Mouse (Mus musculus): Measurements from ENCODE around the gene Fam241a.

Fam241a gene

GRCm38 (mm10) chr3:127875509-127875908 lies 20.6 kb downstream of the Fam241a start:
- DNase-seq (ENCODE audit: low spot score in 2 of 2), result no peak

- no peak for DNase-seq (ENCODE audit: low spot score in 2 of 2)
Observed at GRCm38 (mm10) chr3:127875059-127875458, 21.1 kb downstream of the Fam241a start.

- DNase-seq (ENCODE audit: low spot score in 2 of 2), result no peak
Observed at GRCm38 (mm10) chr3:127874254-127874883, 21.8 kb downstream of the Fam241a start.

DNA sequence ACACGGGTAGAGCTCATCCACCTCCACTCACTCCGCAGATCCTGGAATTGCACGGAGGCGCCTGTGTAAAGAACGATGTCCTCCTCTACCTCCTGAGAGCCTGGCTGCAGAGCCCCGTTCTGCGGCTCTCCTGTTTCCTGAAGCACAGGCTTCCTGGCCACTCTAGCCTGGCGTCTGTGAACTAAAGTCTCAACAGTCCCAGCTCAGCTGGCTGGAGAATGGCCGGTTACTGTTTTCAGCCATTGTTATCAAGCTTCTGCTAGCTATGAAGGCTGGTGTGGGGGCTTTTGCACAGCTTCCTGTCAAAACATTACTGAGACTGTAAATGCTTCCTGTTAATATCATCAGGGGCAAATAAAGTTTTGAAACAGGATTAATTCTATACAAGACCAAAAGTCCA lies 24.5 kb downstream of the Fam241a start:
- DNase-seq (ENCODE audit: low spot score in 2 of 2), result no peak

- no peak for DNase-seq (ENCODE audit: low spot score in 2 of 2)
Observed at GRCm38 (mm10) chr3:127868880-127869279, 27.2 kb downstream of the Fam241a start.

DNA sequence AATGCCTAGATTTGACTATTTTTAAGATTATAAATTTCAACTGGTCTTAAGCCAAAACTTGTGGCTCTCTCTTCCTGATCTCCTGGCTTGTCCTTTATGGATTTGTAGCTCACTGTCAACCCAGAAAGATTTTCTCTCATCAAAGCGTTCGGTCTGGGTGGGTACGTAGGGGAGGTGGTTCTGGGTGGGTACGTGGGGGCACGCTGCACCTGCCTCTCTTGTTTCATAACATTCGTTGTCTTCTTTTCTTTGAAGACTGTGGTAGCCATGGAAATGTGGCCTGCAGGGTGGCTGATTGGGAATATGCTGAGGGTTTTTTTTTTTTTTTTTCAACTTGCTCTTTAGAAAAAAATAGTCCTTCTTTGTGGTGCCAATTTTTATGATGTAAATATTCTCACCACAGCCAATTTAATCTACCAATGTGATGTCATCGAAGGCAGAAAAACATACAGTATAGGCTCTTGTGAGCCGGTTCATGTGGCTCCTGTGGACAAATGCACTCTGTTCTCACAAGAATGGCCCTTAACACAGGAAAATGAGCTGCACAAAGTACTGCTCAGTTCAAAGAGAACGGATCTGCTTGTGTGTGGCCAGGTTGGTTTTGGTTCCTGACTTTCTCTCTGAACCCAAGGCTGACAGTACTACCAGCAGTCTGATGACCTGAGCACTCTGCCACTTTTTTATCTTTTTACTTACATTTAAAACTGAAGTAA lies 27.9 kb downstream of the Fam241a start:
- no peak for DNase-seq (ENCODE audit: low spot score in 2 of 2)

- no peak for DNase-seq (ENCODE audit: low spot score in 2 of 2)
Observed at GRCm38 (mm10) chr3:127864242-127864641, 31.9 kb downstream of the Fam241a start.

DNA sequence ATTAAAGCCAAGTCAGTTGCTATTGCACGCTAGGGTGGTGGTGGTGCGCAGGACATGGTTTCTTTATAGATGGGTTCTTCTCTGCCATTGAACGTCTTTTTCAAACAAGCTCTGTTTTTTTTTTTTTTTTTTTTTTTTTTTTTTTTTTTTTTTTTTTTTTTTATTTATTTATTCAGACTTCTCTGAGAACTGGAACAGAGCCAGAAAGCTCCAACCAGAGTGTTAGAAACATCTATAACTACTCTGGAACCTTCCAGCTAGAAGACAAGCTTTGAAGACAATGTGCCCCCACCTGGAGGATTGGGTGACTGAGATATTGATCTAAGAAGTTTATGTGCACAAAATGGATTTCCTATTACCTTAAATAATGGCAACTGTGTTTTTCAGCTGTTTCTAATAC lies 32.6 kb downstream of the Fam241a start:
- DNase-seq (ENCODE audit: low spot score in 2 of 2), result no peak

DNA sequence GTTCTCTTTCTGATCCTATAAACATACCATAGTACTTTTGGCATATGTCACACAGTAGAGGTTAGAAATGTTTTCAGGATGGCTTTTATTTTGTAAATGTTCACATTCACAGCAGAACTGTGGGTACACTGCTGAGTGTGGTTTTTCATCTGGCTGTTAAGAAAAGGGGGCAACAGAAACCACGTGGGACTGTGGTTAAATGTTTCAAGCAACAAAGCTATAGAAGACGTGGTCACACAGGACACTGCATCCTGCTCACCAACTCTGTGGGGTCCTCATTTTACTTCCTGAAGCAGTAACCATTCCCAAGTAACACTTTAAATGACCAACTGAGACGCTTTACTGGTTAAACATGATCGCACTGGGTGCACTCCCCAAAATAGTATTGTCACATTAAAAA lies 33.6 kb downstream of the Fam241a start:
- DNase-seq (ENCODE audit: low spot score in 2 of 2), result no peak

GRCm38 (mm10) chr3:127861340-127861739 lies 34.8 kb downstream of the Fam241a start:
- DNase-seq (ENCODE audit: low spot score in 2 of 2), result no peak

DNA sequence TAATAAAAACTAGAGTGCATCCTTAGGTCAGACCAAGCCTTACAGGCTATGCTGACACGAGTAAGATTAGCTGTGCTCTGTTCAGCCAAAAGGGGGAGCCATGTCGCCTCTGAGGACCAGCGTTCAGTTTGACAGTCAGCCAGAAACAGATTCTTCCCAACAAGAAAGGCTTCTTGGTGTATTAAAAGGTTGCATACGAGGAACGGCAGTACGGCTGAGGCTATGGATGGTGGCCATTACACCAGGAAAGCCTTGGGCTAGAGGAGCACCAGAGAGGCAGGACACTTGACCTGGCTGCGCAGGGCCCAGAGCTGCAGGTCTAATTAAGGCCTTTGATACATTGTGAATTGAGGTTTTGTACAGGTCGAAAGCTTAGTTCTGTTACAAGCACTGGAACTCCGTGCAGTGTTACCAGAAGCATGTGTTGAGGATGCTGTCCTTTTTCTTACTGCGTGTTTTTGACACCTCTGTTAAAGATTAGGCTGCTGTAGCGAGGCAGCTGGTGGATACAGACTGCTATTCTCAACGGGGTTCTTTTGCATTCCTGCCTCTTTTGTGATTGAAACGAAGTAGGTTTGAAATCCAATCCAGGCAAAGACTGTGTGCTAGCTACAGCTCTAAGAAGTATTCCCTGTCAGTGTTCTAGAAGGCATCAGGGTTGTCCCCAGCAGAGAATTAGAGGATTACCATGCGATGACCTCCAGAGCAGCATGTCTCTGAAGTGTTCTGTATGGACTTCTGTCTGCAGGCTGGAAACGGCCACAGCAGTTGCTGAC lies 42.5 kb downstream of the Fam241a start:
- DNase-seq (ENCODE audit: low spot score in 2 of 2), result peak; percentile 39 to 46

GRCm38 (mm10) chr3:127852722-127853121 lies 43.4 kb downstream of the Fam241a start:
- no peak for DNase-seq (ENCODE audit: low spot score in 2 of 2)

GRCm38 (mm10) chr3:127850776-127851646 lies 45.1 kb downstream of the Fam241a start:
- no peak for DNase-seq (ENCODE audit: low spot score in 2 of 2)

DNA sequence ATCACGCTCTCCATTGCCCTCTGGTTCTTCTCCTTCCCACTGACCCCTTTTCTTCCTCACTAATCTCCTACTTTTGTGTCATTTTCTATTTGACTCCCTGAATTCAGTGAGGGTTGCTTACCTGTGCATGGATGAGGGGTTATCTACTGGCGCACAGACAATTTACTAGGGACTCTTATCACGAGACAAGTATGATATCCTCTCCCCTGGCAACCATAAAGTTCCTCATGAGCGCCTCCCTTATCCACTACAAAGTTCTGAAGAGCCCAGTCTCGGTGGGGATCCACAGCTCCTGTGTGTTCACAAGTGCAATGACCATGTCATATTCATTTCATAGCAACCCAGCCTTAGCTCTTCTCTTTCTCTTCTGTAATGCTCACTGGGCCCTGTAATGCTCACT lies 46.2 kb downstream of the Fam241a start:
- DNase-seq (ENCODE audit: low spot score in 2 of 2), result no peak

DNA sequence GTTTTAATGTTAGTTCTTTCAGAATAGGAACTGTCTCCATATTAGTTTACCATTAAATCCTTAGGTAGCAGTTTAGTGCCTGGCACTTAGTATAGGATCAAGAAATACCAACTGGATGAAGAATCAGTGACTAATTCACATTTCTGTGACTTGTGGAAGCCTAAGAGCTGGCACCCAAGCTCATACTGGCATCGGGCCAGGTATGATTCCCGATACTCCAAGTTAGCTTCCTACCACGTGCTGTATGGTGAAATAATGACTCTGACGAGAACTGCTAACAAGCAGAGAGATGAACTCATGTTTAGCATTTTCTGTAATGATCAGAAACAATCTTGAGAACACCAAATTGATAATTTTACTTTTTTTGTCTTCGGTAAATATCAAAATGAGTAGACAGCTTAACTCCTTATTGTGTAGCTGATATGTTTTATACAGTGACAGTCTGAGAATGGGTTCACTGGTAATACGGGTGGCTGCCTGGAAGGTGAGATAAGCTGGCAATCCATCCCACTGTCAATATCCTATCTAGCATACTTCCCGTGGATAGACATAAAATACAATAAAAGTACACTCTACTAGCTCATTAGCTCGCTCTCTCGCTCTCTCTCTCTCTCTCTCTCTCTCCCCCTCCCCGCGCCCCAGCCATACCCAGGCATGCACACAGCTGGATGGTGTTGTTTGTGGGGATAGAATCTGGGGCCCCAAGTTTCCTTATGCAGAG lies 47.9 kb downstream of the Fam241a start:
- DNase-seq (ENCODE audit: low spot score in 2 of 2), result no peak

DNA sequence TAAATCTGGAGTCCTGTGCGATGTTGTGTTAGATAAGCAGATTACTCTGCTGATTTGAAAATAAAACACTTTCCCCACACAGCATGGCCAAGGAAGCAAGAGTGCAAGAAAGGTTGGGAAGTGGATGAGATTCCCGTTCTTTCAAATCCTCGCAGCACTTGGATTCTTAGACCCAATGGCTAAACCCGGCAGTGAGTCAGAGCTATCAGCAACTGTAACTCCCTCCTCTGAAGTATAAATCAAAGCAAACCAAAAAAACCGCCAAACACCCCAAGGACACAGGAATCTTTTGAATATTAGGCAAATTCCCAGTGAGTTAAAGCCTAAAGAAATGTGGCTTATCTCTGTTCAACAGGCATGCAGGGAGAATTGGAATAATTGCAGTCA lies 52.2 kb downstream of the Fam241a start:
- no peak for DNase-seq (ENCODE audit: low spot score in 2 of 2)

DNA sequence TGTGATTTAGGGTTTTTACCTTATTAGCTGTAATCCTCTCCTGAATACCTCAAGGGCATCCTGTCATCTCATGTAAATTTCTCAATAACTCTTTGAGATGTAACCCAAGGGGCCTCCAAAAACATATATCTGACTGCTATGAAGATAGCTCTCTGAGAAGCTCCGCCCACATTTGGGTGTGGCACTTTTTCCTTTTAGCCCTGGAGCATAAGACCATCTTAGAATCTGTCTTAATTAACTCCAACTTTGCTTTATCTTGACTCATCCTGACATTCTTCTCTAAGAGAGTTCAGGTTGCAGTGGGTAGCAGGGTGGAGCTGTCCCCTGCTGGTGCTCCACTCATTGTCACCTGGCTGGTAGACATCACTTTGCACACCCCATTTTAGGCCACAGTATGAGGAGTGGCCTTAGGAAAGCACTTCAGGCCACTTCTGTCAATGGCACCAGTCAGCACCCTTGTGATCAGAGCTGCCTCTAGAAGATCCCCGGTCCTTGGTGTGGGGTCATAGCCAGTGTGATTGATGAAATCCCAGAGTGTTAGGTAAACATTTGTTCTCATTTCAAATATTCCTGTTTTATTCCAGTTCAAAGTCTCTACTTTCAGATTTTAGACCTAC lies 52.7 kb downstream of the Fam241a start:
- no peak for DNase-seq (ENCODE audit: low spot score in 2 of 2)

- DNase-seq (ENCODE audit: low spot score in 2 of 2), result no peak
Observed at GRCm38 (mm10) chr3:127841926-127842325, 54.2 kb downstream of the Fam241a start.

DNA sequence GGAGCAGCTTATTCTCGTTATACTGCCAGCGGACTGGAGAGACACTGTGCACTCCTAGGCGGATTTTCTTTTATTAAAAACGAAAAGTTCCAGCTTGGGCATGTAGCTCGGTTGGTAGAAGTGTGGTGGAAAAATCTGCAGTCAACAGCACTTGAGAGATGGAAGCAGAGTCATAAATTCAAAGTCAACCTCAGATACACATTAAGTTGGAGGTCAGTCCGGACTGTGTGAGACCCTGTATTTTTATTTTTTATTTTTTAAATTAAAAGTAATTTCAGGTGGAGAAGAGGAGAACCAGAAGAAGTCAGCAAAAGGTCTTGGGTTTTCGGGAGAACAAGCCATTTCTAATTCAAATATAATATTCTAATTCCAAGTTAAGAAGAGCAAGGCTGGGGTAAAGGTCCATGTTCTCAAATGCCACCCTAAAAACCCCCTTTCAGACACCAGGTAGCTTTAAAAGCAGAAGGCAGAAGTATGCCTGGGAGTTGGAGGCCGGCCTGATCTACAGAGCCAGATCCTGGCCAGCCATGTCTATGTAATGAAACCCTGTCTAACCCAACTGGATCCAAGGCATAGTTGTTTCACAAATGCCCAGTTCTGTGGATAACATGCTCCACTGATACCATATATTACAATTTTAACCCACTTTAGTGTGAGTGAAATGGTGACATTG lies 58.0 kb downstream of the Fam241a start:
- no peak for DNase-seq (ENCODE audit: low spot score in 2 of 2)
